8 mouse cellular contexts compared by ENCODE assay signal in genomic region chr15:88828800-88829705, GRCm38 (mm10). TPM values are rescaled to one million over a fixed set of nuclear protein-coding genes. Genes with fewer than 3 reads are reported as not detected.
DNase-seq lines count a peak whose midpoint lies in the region; ATAC-seq lines count a peak whose summit lies in the region.

No protein-coding gene starts in this region.

- no peak overlapping the region for H3K4me2 ChIP-seq in hindbrain, embryonic 13.5 days

- 55% methylated on average over 17 of the region's 17 CpGs for WGBS in hindbrain, embryonic 13.5 days

- no peaks in the 10 kb centered on the region for H3K27me3 ChIP-seq in hindbrain, embryonic 13.5 days

- H3K9ac ChIP-seq in hindbrain, embryonic 13.5 days = no peak overlapping the region

- no peak overlapping the region for H3K4me3 ChIP-seq in hindbrain, embryonic 13.5 days

- DNase-seq in NIH3T3 (ENCODE audit: low read depth) = peak; percentile 94
- DNase-seq in cerebellum, postnatal 14 days = peak; percentile 96 to 98
- DNase-seq in frontal cortex, postnatal 25 days (ENCODE audit: low spot score in 2 of 2) = peak; percentile 89 to 90
- peak; percentile 81 to 85 for DNase-seq in layer of hippocampus, postnatal 14 days (ENCODE audit: low spot score in 2 of 2)
- peak; percentile 93 for DNase-seq in lung, postnatal 10 days
- DNase-seq in ovary, postnatal 36 days (ENCODE audit: low spot score) = peak; percentile 85
- peak; percentile 71 to 90 for DNase-seq in thymus, postnatal 10 days (ENCODE audit: low spot score in 2 of 2)

- H3K4me1 ChIP-seq in hindbrain, embryonic 13.5 days (replicated peaks) = peaks cover 10% of the 10 kb centered on the region

- peak; percentile 92 for ATAC-seq in hindbrain, embryonic 13.5 days (ENCODE audit: low FRiP score)

- H3K9me3 ChIP-seq in hindbrain, embryonic 13.5 days = no peaks in the 10 kb centered on the region

- peaks cover 31% of the 10 kb centered on the region for H3K36me3 ChIP-seq in hindbrain, embryonic 13.5 days

- no peak overlapping the region for H3K27ac ChIP-seq in hindbrain, embryonic 13.5 days

RNA-seq across cellular contexts. Expression of gene Creld2, which starts 9.6 kb away (rescaled TPM):
- polyA plus RNA-seq in hindbrain, embryonic 13.5 days (2015; fragmentation: Nextera tagmentation; extraction: Ambion mirVana) = 57.1 and 60.0 TPM in 2 replicates
- total RNA-seq in layer of hippocampus, postnatal 14 days (2021) = 10 to 100 TPM; 17.3 to 26.1 TPM

RNA-seq across cellular contexts. Expression of gene Alg12, which starts 9.9 kb away (rescaled TPM):
- 8.1 and 8.7 TPM in 2 replicates for polyA plus RNA-seq in hindbrain, embryonic 13.5 days (2015; fragmentation: Nextera tagmentation; extraction: Ambion mirVana)
- total RNA-seq in layer of hippocampus, postnatal 14 days (2021) = 10 to 100 TPM in 1 of 2 experiments, 1 to 10 TPM in 1; 9.2 to 12.0 TPM

RNA-seq across cellular contexts. Expression of gene Pim3, which starts 32.9 kb away (rescaled TPM):
- 45.6 and 47.2 TPM in 2 replicates for polyA plus RNA-seq in hindbrain, embryonic 13.5 days (2015; fragmentation: Nextera tagmentation; extraction: Ambion mirVana)
- total RNA-seq in layer of hippocampus, postnatal 14 days (2021) = 10 to 100 TPM; 40.8 to 48.4 TPM
